Mouse (Mus musculus) cerebellum, adult 2 months (tissue): Measurements from ENCODE around the gene Nup210.

ENCODE experiments used
- CTCF ChIP-seq: fragments of 200-500 bp; IDR thresholded peaks from 2 replicates; pipeline ENCODE4 v1.5.1; 2011; ENCODE audit warnings: low read depth, mild to moderate bottlenecking, control low read depth, low read length, moderate library complexity, borderline replicate concordance; ENCODE audit not compliant: insufficient read depth
- POLR2A ChIP-seq: fragments of 200-500 bp; IDR thresholded peaks from 2 replicates; pipeline ENCODE4 v1.6.1; 2011; ENCODE audit warnings: low read length, control low read depth, borderline replicate concordance; ENCODE audit not compliant: insufficient read depth

GRCm38 (mm10) chr6:90969341-90969871, 147.2 kb downstream of the Nup210 start:
- no peak for TF ChIP-seq CTCF
- no peak for TF ChIP-seq POLR2A
